Mouse (Mus musculus) stomach, embryonic 14.5 days (tissue): ENCODE measurements around the gene S100a3. TPM values are rescaled to one million over a fixed set of nuclear protein-coding genes. Genes with fewer than 3 reads are reported as not detected.

ENCODE experiments used
- ATAC-seq: fragments of 200-750 bp; cut with Nextera tagmentation; 2 replicates; pipeline ENCODE4 v1.8.0; 2017; ENCODE audit warnings: low read depth, moderate TSS enrichment; ENCODE audit not compliant: insufficient number of reproducible peaks, insufficient read depth, low FRiP score
- H3K27ac ChIP-seq: fragments of 300-500 bp; sonication (generic); 2 replicates; pipeline ENCODE4 v1.5.1; 2014; ENCODE audit warnings: mild to moderate bottlenecking, low read length, moderate library complexity, mixed read lengths
- H3K27me3 ChIP-seq: fragments of 300-500 bp; sonication (generic); 2 replicates; pipeline ENCODE4 v1.6.1; 2014; ENCODE audit warnings: low read length, control low read depth, mixed read lengths; ENCODE audit not compliant: control insufficient read depth, insufficient read depth
- H3K36me3 ChIP-seq: fragments of 300-500 bp; sonication (generic); 2 replicates; pipeline ENCODE4 v1.6.1; 2014; ENCODE audit warnings: mild to moderate bottlenecking, control low read depth, low read length, moderate library complexity, mixed read lengths; ENCODE audit not compliant: control insufficient read depth, insufficient read depth
- H3K4me1 ChIP-seq: fragments of 300-500 bp; sonication (generic); 2 replicates; pipeline ENCODE4 v1.6.1; 2014; ENCODE audit warnings: low read length, control low read depth, mixed read lengths; ENCODE audit not compliant: control insufficient read depth, insufficient read depth
- H3K4me2 ChIP-seq: fragments of 300-500 bp; sonication (generic); replicated peaks from 2 replicates; pipeline ENCODE4 v1.6.1; 2014; ENCODE audit warnings: low read depth, low read length, control low read depth
- H3K4me3 ChIP-seq: fragments of 300-500 bp; sonication (generic); 2 replicates; pipeline ENCODE4 v1.5.1; 2014; ENCODE audit warnings: low read depth, low read length, control low read depth
- H3K9ac ChIP-seq: fragments of 300-500 bp; sonication (generic); replicated peaks from 2 replicates; pipeline ENCODE4 v1.6.1; 2014; ENCODE audit warnings: low read depth, mild to moderate bottlenecking, control low read depth, low read length, moderate library complexity, mixed read lengths
- H3K9me3 ChIP-seq: fragments of 300-500 bp; sonication (generic); 2 replicates; pipeline ENCODE4 v1.6.1; 2016; ENCODE audit warnings: low read depth, low read length, control low read depth; ENCODE audit not compliant: control insufficient read depth
- WGBS: fragments of 180-500 bp; shearing (Covaris S2); extraction: QIAGEN DNeasy Blood & Tissue Kit; methylation state at CpG from one replicate; pipeline ENCODE4 v1.1.7; 2014; 5-methylcytosine and 5-hydroxymethylcytosine counted together
- polyA plus RNA-seq: library from polyadenylated mRNA; unstranded; fragments of >200 nt; fragmentation: Nextera tagmentation; extraction: Ambion mirVana; gene quantifications from 2 replicates; pipeline ENCODE4 v1.2.1, GENCODE M21; 2014

S100a3 gene
- polyA plus RNA-seq, 1 experiment from 2014 or later: 0.42 TPM

- no peak overlapping the region for H3K4me3 ChIP-seq
- H3K27me3 ChIP-seq: no peaks in the 10 kb centered on the region
- WGBS: 59% methylated on average over 7 of the region's 7 CpGs
- H3K4me1 ChIP-seq: no peaks in the 10 kb centered on the region
- ATAC-seq: no peak
- H3K9me3 ChIP-seq: no peaks in the 10 kb centered on the region
- no peak overlapping the region for H3K27ac ChIP-seq
- H3K4me2 ChIP-seq: no peak overlapping the region
- H3K36me3 ChIP-seq: no peaks in the 10 kb centered on the region
- H3K9ac ChIP-seq: no peak overlapping the region
These were observed 19.1 kb downstream of the S100a3 start for GRCm38 (mm10) chr3:90579433-90579832.

- H3K36me3 ChIP-seq: no peaks in the 10 kb centered on the region
- H3K4me3 ChIP-seq: no peak overlapping the region
- no peak overlapping the region for H3K27ac ChIP-seq
- no peaks in the 10 kb centered on the region for H3K27me3 ChIP-seq
- H3K9me3 ChIP-seq: no peaks in the 10 kb centered on the region
- no peak overlapping the region for H3K4me2 ChIP-seq
- 95% methylated on average over 5 of the region's 5 CpGs for WGBS
- no peak overlapping the region for H3K9ac ChIP-seq
- ATAC-seq: no peak
- H3K4me1 ChIP-seq: no peaks in the 10 kb centered on the region
These were observed 20.8 kb downstream of the S100a3 start for GRCm38 (mm10) chr3:90581141-90581540.

GRCm38 (mm10) chr3:90582156-90582555, 21.8 kb downstream of the S100a3 start:
- no peaks in the 10 kb centered on the region for H3K4me1 ChIP-seq
- no peak for ATAC-seq
- no peaks in the 10 kb centered on the region for H3K9me3 ChIP-seq
- 98% methylated on average over 1 of the region's 1 CpGs for WGBS
- H3K4me2 ChIP-seq: no peak overlapping the region
- no peaks in the 10 kb centered on the region for H3K36me3 ChIP-seq
- H3K9ac ChIP-seq: no peak overlapping the region
- H3K27me3 ChIP-seq: no peaks in the 10 kb centered on the region
- no peak overlapping the region for H3K4me3 ChIP-seq
- no peak overlapping the region for H3K27ac ChIP-seq

GRCm38 (mm10) chr3:90582556-90582955, 22.2 kb downstream of the S100a3 start:
- no peak for ATAC-seq
- WGBS: 87% methylated on average over 4 of the region's 4 CpGs
- no peaks in the 10 kb centered on the region for H3K4me1 ChIP-seq
- no peak overlapping the region for H3K27ac ChIP-seq
- H3K36me3 ChIP-seq: no peaks in the 10 kb centered on the region
- no peak overlapping the region for H3K4me3 ChIP-seq
- H3K27me3 ChIP-seq: no peaks in the 10 kb centered on the region
- H3K9ac ChIP-seq: no peak overlapping the region
- no peak overlapping the region for H3K4me2 ChIP-seq
- H3K9me3 ChIP-seq: no peaks in the 10 kb centered on the region

- no peaks in the 10 kb centered on the region for H3K36me3 ChIP-seq
- no peak for ATAC-seq
- H3K4me2 ChIP-seq: no peak overlapping the region
- H3K9ac ChIP-seq: no peak overlapping the region
- WGBS: 40% methylated on average over 3 of the region's 3 CpGs
- H3K27me3 ChIP-seq: no peaks in the 10 kb centered on the region
- H3K27ac ChIP-seq: no peak overlapping the region
- H3K4me3 ChIP-seq: no peak overlapping the region
- H3K9me3 ChIP-seq: no peaks in the 10 kb centered on the region
- H3K4me1 ChIP-seq: no peaks in the 10 kb centered on the region
These were observed 23.5 kb downstream of the S100a3 start for GRCm38 (mm10) chr3:90583893-90584292.

GRCm38 (mm10) chr3:90585595-90585994, 25.2 kb downstream of the S100a3 start:
- peak; percentile 43; the same call in 1 of the 2 replicates for ATAC-seq
- Histone ChIP-seq H3K36me3 (no peaks in the 10 kb centered on the region), H3K4me3 (no peak overlapping the region), H3K27me3 (no peaks in the 10 kb centered on the region), H3K4me2 (no peak overlapping the region), H3K9ac (no peak overlapping the region), H3K9me3 (no peaks in the 10 kb centered on the region), H3K27ac (no peak overlapping the region), H3K4me1 (no peaks in the 10 kb centered on the region)
- WGBS: 35% methylated on average over 5 of the region's 5 CpGs

- peak overlapping the region; percentile 62 for H3K27ac ChIP-seq
- no peak overlapping the region for H3K4me2 ChIP-seq
- no peaks in the 10 kb centered on the region for H3K27me3 ChIP-seq
- no peak overlapping the region for H3K9ac ChIP-seq
- H3K9me3 ChIP-seq: no peaks in the 10 kb centered on the region
- H3K4me1 ChIP-seq: no peaks in the 10 kb centered on the region
- no peak for ATAC-seq
- WGBS: 83% methylated on average over 15 of the region's 15 CpGs
- H3K4me3 ChIP-seq: no peak overlapping the region
- H3K36me3 ChIP-seq: no peaks in the 10 kb centered on the region
These were observed 25.8 kb downstream of the S100a3 start for GRCm38 (mm10) chr3:90586016-90586643.

- Histone ChIP-seq H3K4me2 (no peak overlapping the region), H3K4me1 (no peaks in the 10 kb centered on the region), H3K27me3 (no peaks in the 10 kb centered on the region), H3K27ac (peak overlapping the region; percentile 62), H3K36me3 (no peaks in the 10 kb centered on the region), H3K9ac (no peak overlapping the region), H3K4me3 (no peak overlapping the region), H3K9me3 (no peaks in the 10 kb centered on the region)
- ATAC-seq: peak; percentile 83
- WGBS: 58% methylated on average over 10 of the region's 10 CpGs
These were observed 26.5 kb downstream of the S100a3 start for GRCm38 (mm10) chr3:90586906-90587305.
